Mouse (Mus musculus) hindbrain, embryonic 15.5 days (tissue): Measurements from ENCODE around the gene Brd2. TPM values are rescaled to one million over a fixed set of nuclear protein-coding genes. Genes with fewer than 3 reads are reported as not detected.

ENCODE experiments used
- ATAC-seq: fragments of 200-750 bp; cut with Nextera tagmentation; 2 replicates; pipeline ENCODE4 v1.8.0; 2017; ENCODE audit warnings: low read depth, moderate number of reproducible peaks, moderate TSS enrichment; ENCODE audit not compliant: low FRiP score
- H3K27ac ChIP-seq: fragments of 300-500 bp; sonication (generic); replicated peaks from 2 replicates; pipeline ENCODE4 v1.5.1; 2015; ENCODE audit warnings: mild to moderate bottlenecking, inconsistent platforms
- H3K27me3 ChIP-seq: fragments of 300-500 bp; sonication (generic); 2 replicates; pipeline ENCODE4 v1.6.1; 2015; ENCODE audit warnings: control low read depth, inconsistent platforms
- H3K36me3 ChIP-seq: fragments of 300-500 bp; sonication (generic); 2 replicates; pipeline ENCODE4 v1.6.1; 2015; ENCODE audit warnings: control low read depth, inconsistent platforms
- H3K4me1 ChIP-seq: fragments of 300-500 bp; sonication (generic); replicated peaks from 2 replicates; pipeline ENCODE4 v1.6.1; 2015; ENCODE audit warnings: control low read depth, inconsistent platforms
- H3K4me2 ChIP-seq: fragments of 300-500 bp; sonication (generic); 2 replicates; pipeline ENCODE4 v1.6.1; 2015; ENCODE audit warnings: moderate library complexity, mild to moderate bottlenecking, inconsistent platforms
- H3K4me3 ChIP-seq: fragments of 300-500 bp; sonication (generic); 2 replicates; pipeline ENCODE4 v1.5.1; 2015; ENCODE audit warnings: mild to moderate bottlenecking, inconsistent platforms
- H3K9ac ChIP-seq: fragments of 300-500 bp; sonication (generic); 2 replicates; pipeline ENCODE4 v1.6.1; 2015; ENCODE audit warnings: inconsistent platforms
- H3K9me3 ChIP-seq: fragments of 300-500 bp; sonication (generic); 2 replicates; pipeline ENCODE4 v1.6.1; 2016; ENCODE audit warnings: control low read depth, inconsistent platforms
- WGBS: fragments of 180-500 bp; shearing (Covaris S2); methylation state at CpG from one replicate; pipeline ENCODE4 v1.1.7; 2015; 5-methylcytosine and 5-hydroxymethylcytosine counted together
- polyA plus RNA-seq: library from polyadenylated mRNA; unstranded; fragments of >200 nt; fragmentation: Nextera tagmentation; extraction: Ambion mirVana; gene quantifications from 2 replicates; pipeline ENCODE4 v1.2.1, GENCODE M21; 2015

Gene Brd2
- polyA plus RNA-seq, 1 experiment from 2014 or later: 144 TPM

GRCm38 (mm10) chr17:34068864-34069263 lies 53.6 kb downstream of the Brd2 start:
- Histone ChIP-seq H3K4me2 (no peak overlapping the region), H3K4me3 (no peak overlapping the region), H3K9ac (no peak overlapping the region), H3K4me1 (no peaks in the 10 kb centered on the region), H3K9me3 (no peaks in the 10 kb centered on the region), H3K36me3 (no peaks in the 10 kb centered on the region), H3K27me3 (peaks cover 2% of the 10 kb centered on the region; the same call in 1 of the 2 replicates), H3K27ac (no peak overlapping the region)
- no peak for ATAC-seq
- 53% methylated on average over 3 of the region's 3 CpGs for WGBS

Other genes starting within 250 kb of the Brd2 start
- not detected in 2 replicates for gene Gm7029, start 248.8 kb downstream of the Brd2 start, polyA plus RNA-seq
- 2.2 and 2.7 TPM in 2 replicates for gene Kifc1, start 232.0 kb downstream of the Brd2 start, polyA plus RNA-seq
- 0.26 TPM in 1 of 2 replicates, not detected in the other for gene Platr17, start 217.5 kb downstream of the Brd2 start, polyA plus RNA-seq
- 50.3 and 55.9 TPM in 2 replicates for gene Daxx, start 213.2 kb downstream of the Brd2 start, polyA plus RNA-seq
- 30.5 and 33.2 TPM in 2 replicates for gene Tapbp, start 206.7 kb downstream of the Brd2 start, polyA plus RNA-seq
- gene Zbtb22, start 206.7 kb downstream of the Brd2 start, polyA plus RNA-seq: 17.1 TPM in 2 replicates
- gene Rgl2, start 193.1 kb downstream of the Brd2 start, polyA plus RNA-seq: 55.1 and 60.1 TPM in 2 replicates
- gene Pfdn6, start 182.3 kb downstream of the Brd2 start, polyA plus RNA-seq: 172 and 185 TPM in 2 replicates
- 24.3 and 26.5 TPM in 2 replicates for gene Wdr46, start 182.0 kb downstream of the Brd2 start, polyA plus RNA-seq
- gene B3galt4, start 171.1 kb downstream of the Brd2 start, polyA plus RNA-seq: 12.8 and 14.1 TPM in 2 replicates
- gene Vps52, start 166.8 kb downstream of the Brd2 start, polyA plus RNA-seq: 74.8 and 76.6 TPM in 2 replicates
- gene Rps18, start 166.6 kb downstream of the Brd2 start, polyA plus RNA-seq: 701 and 784 TPM in 2 replicates
- 19.5 and 25.2 TPM in 2 replicates for gene H2-K1, start 122.3 kb downstream of the Brd2 start, polyA plus RNA-seq
- 22.1 and 24.9 TPM in 2 replicates for gene Ring1, start 98.0 kb downstream of the Brd2 start, polyA plus RNA-seq
- 64.8 and 71.9 TPM in 2 replicates for gene H2-Ke6, start 94.6 kb downstream of the Brd2 start, polyA plus RNA-seq
- 166 and 176 TPM in 2 replicates for gene Slc39a7, start 91.0 kb downstream of the Brd2 start, polyA plus RNA-seq
- gene Rxrb, start 90.8 kb downstream of the Brd2 start, polyA plus RNA-seq: 57.8 and 61.1 TPM in 2 replicates
- gene Col11a2, start 83.2 kb downstream of the Brd2 start, polyA plus RNA-seq: 4.5 and 5.4 TPM in 2 replicates
- 0.14 TPM in 1 of 2 replicates, not detected in the other for gene H2-Oa, start 30.3 kb downstream of the Brd2 start, polyA plus RNA-seq
- 19.4 and 19.8 TPM in 2 replicates for gene H2-DMa, start 3.1 kb downstream of the Brd2 start, polyA plus RNA-seq
- gene H2-DMb2, start 20.7 kb upstream of the Brd2 start, polyA plus RNA-seq: 0.20 and 0.38 TPM in 2 replicates
- gene H2-DMb1, start 30.4 kb upstream of the Brd2 start, polyA plus RNA-seq: 0.79 and 1.1 TPM in 2 replicates
- gene Tap1, start 64.9 kb upstream of the Brd2 start, polyA plus RNA-seq: 3.0 and 3.7 TPM in 2 replicates
- gene Psmb9, start 65.1 kb upstream of the Brd2 start, polyA plus RNA-seq: 1.4 and 2.4 TPM in 2 replicates
- 3.3 and 5.7 TPM in 2 replicates for gene Psmb8, start 75.1 kb upstream of the Brd2 start, polyA plus RNA-seq
- gene Tap2, start 80.9 kb upstream of the Brd2 start, polyA plus RNA-seq: 2.2 and 2.3 TPM in 2 replicates
- gene H2-Ob, start 116.3 kb upstream of the Brd2 start, polyA plus RNA-seq: 0.20 and 0.21 TPM in 2 replicates
- 1.6 and 2.5 TPM in 2 replicates for gene H2-Ab1, start 135.1 kb upstream of the Brd2 start, polyA plus RNA-seq
- gene H2-Aa, start 165.2 kb upstream of the Brd2 start, polyA plus RNA-seq: 0.83 and 1.2 TPM in 2 replicates
- 3.4 and 4.1 TPM in 2 replicates for gene H2-Eb1, start 183.2 kb upstream of the Brd2 start, polyA plus RNA-seq
- 0.26 TPM in 2 replicates for gene H2-Eb2, start 203.0 kb upstream of the Brd2 start, polyA plus RNA-seq
- 0.05 TPM in 1 of 2 replicates, not detected in the other for gene Btnl2, start 232.2 kb upstream of the Brd2 start, polyA plus RNA-seq